Mouse (Mus musculus) cerebellum, postnatal 4 days (tissue): ENCODE data around the gene Kdm4a.

Experiments used
- DNase-seq, 2 experiments: peaks; one replicate each; pipeline ENCODE4 v3.0.0; 2022; ENCODE audit warnings: low spot score in 2 of 2, mixed read lengths in 1 of 2

The Kdm4a gene

GRCm38 (mm10) chr4:118156559-118156958, 23.3 kb downstream of the Kdm4a start:
- no peak for DNase-seq

- no peak for DNase-seq
These were observed 25.0 kb downstream of the Kdm4a start for GRCm38 (mm10) chr4:118154889-118155288.

GRCm38 (mm10) chr4:118152020-118152785, 27.6 kb downstream of the Kdm4a start:
- peak in 1 of 2 experiments; percentile 65 for DNase-seq

GRCm38 (mm10) chr4:118150804-118151203, 29.0 kb downstream of the Kdm4a start:
- DNase-seq: no peak

GRCm38 (mm10) chr4:118149956-118150680, 29.7 kb downstream of the Kdm4a start:
- peak in 1 of 2 experiments; percentile 37 for DNase-seq

GRCm38 (mm10) chr4:118149055-118149576, 30.7 kb downstream of the Kdm4a start:
- no peak for DNase-seq

GRCm38 (mm10) chr4:118148317-118148687, 31.5 kb downstream of the Kdm4a start:
- no peak for DNase-seq

GRCm38 (mm10) chr4:118147547-118148316, 32.1 kb downstream of the Kdm4a start:
- no peak for DNase-seq

- DNase-seq: no peak
These were observed 32.8 kb downstream of the Kdm4a start for GRCm38 (mm10) chr4:118147090-118147489.

- no peak for DNase-seq
These were observed 35.5 kb downstream of the Kdm4a start for GRCm38 (mm10) chr4:118144324-118144723.

- DNase-seq: no peak
These were observed 36.2 kb downstream of the Kdm4a start for GRCm38 (mm10) chr4:118143679-118144078.

GRCm38 (mm10) chr4:118141511-118141910, 38.3 kb downstream of the Kdm4a start:
- DNase-seq: no peak

GRCm38 (mm10) chr4:118138891-118139290, 41.0 kb downstream of the Kdm4a start:
- DNase-seq: peak; percentile 56 to 80

GRCm38 (mm10) chr4:118137857-118138256, 42.0 kb downstream of the Kdm4a start:
- DNase-seq: no peak

GRCm38 (mm10) chr4:118137311-118137710, 42.5 kb downstream of the Kdm4a start:
- DNase-seq: no peak

- DNase-seq: no peak
These were observed 44.4 kb downstream of the Kdm4a start for GRCm38 (mm10) chr4:118135414-118135813.

GRCm38 (mm10) chr4:118134485-118135365, 45.1 kb downstream of the Kdm4a start, which contains the start of gene St3gal3:
Gene St3gal3 (minus strand): TSS chr4:118134914.
- peak; percentile 98 to 99 for DNase-seq

GRCm38 (mm10) chr4:118131329-118131728, 48.5 kb downstream of the Kdm4a start:
- DNase-seq: no peak

- no peak for DNase-seq
These were observed 56.7 kb downstream of the Kdm4a start for GRCm38 (mm10) chr4:118123030-118123704.

GRCm38 (mm10) chr4:118122078-118122477, 57.8 kb downstream of the Kdm4a start:
- DNase-seq: no peak
